Mouse (Mus musculus): ENCODE results near the gene Rorb. TPM values are rescaled to one million over a fixed set of nuclear protein-coding genes. Genes with fewer than 3 reads are reported as not detected.

Rorb gene
- polyA plus RNA-seq, 1 experiment from 2014 or later, result 0.32 TPM

DNA sequence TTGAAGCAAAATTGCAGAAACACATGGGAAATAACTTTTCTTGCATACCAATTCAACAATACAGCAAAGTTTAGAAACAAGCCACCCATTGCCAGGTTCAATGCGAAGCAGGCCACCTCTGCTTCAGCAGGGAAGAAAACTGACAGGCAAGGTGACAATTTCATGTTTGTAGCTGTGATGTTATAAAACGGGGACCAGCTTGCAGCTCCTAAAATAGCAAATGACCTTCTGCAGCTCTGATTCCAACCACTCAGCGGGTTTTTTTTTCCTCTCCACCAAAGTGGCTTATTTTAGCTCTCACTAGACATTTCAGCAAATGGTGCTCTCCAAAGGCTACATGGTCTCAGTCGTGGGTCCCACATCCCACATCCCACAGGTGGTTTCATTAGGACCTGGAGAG is 143.7 kb downstream of the Rorb start:
- WGBS, result 64% methylated on average over 4 of the region's 4 CpGs

GRCm38 (mm10) chr19:18959862-18960261 is 151.1 kb downstream of the Rorb start:
- 14% methylated on average over 3 of the region's 3 CpGs for WGBS
- Histone ChIP-seq H3K27ac (ENCODE audit: low read length) (no peak overlapping the region), H3K9ac (replicated peaks; ENCODE audit: low read length) (no peak overlapping the region)

More for the DNA sequence above, 143.7 kb downstream of the Rorb start:
- H3K36me3 ChIP-seq (ENCODE audit: insufficient read depth, low read length), result no peaks in the 10 kb centered on the region
- H3K9ac ChIP-seq (replicated peaks; ENCODE audit: low read length), result no peak overlapping the region
- H3K27me3 ChIP-seq (ENCODE audit: insufficient read depth, low read length), result no peaks in the 10 kb centered on the region
- H3K4me1 ChIP-seq (ENCODE audit: insufficient read depth, low read length), result no peaks in the 10 kb centered on the region
- no peak overlapping the region for H3K4me3 ChIP-seq (ENCODE audit: low read length)
- no peak for ATAC-seq (ENCODE audit: low FRiP score, low TSS enrichment)
- no peak overlapping the region for H3K27ac ChIP-seq (ENCODE audit: low read length)
- no peaks in the 10 kb centered on the region for H3K9me3 ChIP-seq (ENCODE audit: low read length)
- no peak overlapping the region for H3K4me2 ChIP-seq (replicated peaks; ENCODE audit: low read depth, low read length)

GRCm38 (mm10) chr19:18952806-18953205 is 158.2 kb downstream of the Rorb start:
- H3K27me3 ChIP-seq (ENCODE audit: insufficient read depth, low read length), result no peaks in the 10 kb centered on the region
- no peaks in the 10 kb centered on the region for H3K36me3 ChIP-seq (ENCODE audit: insufficient read depth, low read length)
- no peak overlapping the region for H3K4me2 ChIP-seq (replicated peaks; ENCODE audit: low read depth, low read length)
- H3K9me3 ChIP-seq (ENCODE audit: low read length), result no peaks in the 10 kb centered on the region
- H3K4me1 ChIP-seq (ENCODE audit: insufficient read depth, low read length), result no peaks in the 10 kb centered on the region
- H3K4me3 ChIP-seq (ENCODE audit: low read length), result no peak overlapping the region
- H3K27ac ChIP-seq (ENCODE audit: low read length), result no peak overlapping the region
- no peak overlapping the region for H3K9ac ChIP-seq (replicated peaks; ENCODE audit: low read length)
- WGBS, result 54% methylated on average over 3 of the region's 3 CpGs
- ATAC-seq (ENCODE audit: low FRiP score, low TSS enrichment), result no peak

More at GRCm38 (mm10) chr19:18959862-18960261, 151.1 kb downstream of the Rorb start:
- no peak overlapping the region for H3K4me2 ChIP-seq (replicated peaks; ENCODE audit: low read depth, low read length)
- no peaks in the 10 kb centered on the region for H3K27me3 ChIP-seq (ENCODE audit: insufficient read depth, low read length)
- no peak overlapping the region for H3K4me3 ChIP-seq (ENCODE audit: low read length)
- H3K4me1 ChIP-seq (ENCODE audit: insufficient read depth, low read length), result no peaks in the 10 kb centered on the region
- H3K9me3 ChIP-seq (ENCODE audit: low read length), result no peaks in the 10 kb centered on the region
- no peak for ATAC-seq (ENCODE audit: low FRiP score, low TSS enrichment)
- H3K36me3 ChIP-seq (ENCODE audit: insufficient read depth, low read length), result no peaks in the 10 kb centered on the region

- WGBS, result 67% methylated on average over 3 of the region's 3 CpGs
Measured at GRCm38 (mm10) chr19:18947193-18947592, 163.8 kb downstream of the Rorb start.

GRCm38 (mm10) chr19:18945265-18945664 is 165.7 kb downstream of the Rorb start:
- Histone ChIP-seq H3K36me3 (ENCODE audit: insufficient read depth, low read length) (no peaks in the 10 kb centered on the region), H3K27me3 (ENCODE audit: insufficient read depth, low read length) (no peaks in the 10 kb centered on the region), H3K4me2 (replicated peaks; ENCODE audit: low read depth, low read length) (no peak overlapping the region), H3K27ac (ENCODE audit: low read length) (no peak overlapping the region), H3K9me3 (ENCODE audit: low read length) (no peaks in the 10 kb centered on the region), H3K4me1 (ENCODE audit: insufficient read depth, low read length) (no peaks in the 10 kb centered on the region), H3K4me3 (ENCODE audit: low read length) (no peak overlapping the region), H3K9ac (replicated peaks; ENCODE audit: low read length) (no peak overlapping the region)
- 91% methylated on average over 3 of the region's 3 CpGs for WGBS
- no peak for ATAC-seq (ENCODE audit: low FRiP score, low TSS enrichment)

More at GRCm38 (mm10) chr19:18947193-18947592, 163.8 kb downstream of the Rorb start:
- H3K27me3 ChIP-seq (ENCODE audit: insufficient read depth, low read length), result no peaks in the 10 kb centered on the region
- no peaks in the 10 kb centered on the region for H3K9me3 ChIP-seq (ENCODE audit: low read length)
- H3K27ac ChIP-seq (ENCODE audit: low read length), result no peak overlapping the region
- H3K4me2 ChIP-seq (replicated peaks; ENCODE audit: low read depth, low read length), result no peak overlapping the region
- H3K9ac ChIP-seq (replicated peaks; ENCODE audit: low read length), result no peak overlapping the region
- no peak overlapping the region for H3K4me3 ChIP-seq (ENCODE audit: low read length)
- no peaks in the 10 kb centered on the region for H3K4me1 ChIP-seq (ENCODE audit: insufficient read depth, low read length)
- no peak for ATAC-seq (ENCODE audit: low FRiP score, low TSS enrichment)
- H3K36me3 ChIP-seq (ENCODE audit: insufficient read depth, low read length), result no peaks in the 10 kb centered on the region

DNA sequence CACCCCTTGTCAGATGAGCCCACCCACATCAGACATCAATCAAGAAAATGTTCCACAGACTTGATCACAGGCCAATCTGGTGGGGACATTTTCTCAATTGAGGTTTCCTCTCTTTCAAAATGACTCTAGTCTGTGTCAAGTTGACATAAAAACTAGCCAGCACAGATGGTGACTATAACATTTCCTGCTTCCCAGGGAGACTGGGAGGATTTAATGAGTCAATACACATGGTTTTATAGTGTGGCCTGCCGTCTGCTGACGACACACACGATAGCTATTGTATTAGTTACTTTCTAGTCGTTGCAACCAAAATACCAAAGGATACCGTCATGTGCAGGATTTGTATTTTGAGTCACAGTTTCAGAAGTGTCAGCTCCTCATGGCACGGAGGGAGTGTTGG is 169.6 kb downstream of the Rorb start:
- Histone ChIP-seq H3K4me1 (ENCODE audit: insufficient read depth, low read length) (no peaks in the 10 kb centered on the region), H3K36me3 (ENCODE audit: insufficient read depth, low read length) (no peaks in the 10 kb centered on the region), H3K9ac (replicated peaks; ENCODE audit: low read length) (no peak overlapping the region), H3K9me3 (ENCODE audit: low read length) (no peaks in the 10 kb centered on the region), H3K27me3 (ENCODE audit: insufficient read depth, low read length) (no peaks in the 10 kb centered on the region), H3K27ac (ENCODE audit: low read length) (no peak overlapping the region), H3K4me2 (replicated peaks; ENCODE audit: low read depth, low read length) (no peak overlapping the region), H3K4me3 (ENCODE audit: low read length) (no peak overlapping the region)
- WGBS, result 79% methylated on average over 6 of the region's 6 CpGs
- ATAC-seq (ENCODE audit: low FRiP score, low TSS enrichment), result no peak

DNA sequence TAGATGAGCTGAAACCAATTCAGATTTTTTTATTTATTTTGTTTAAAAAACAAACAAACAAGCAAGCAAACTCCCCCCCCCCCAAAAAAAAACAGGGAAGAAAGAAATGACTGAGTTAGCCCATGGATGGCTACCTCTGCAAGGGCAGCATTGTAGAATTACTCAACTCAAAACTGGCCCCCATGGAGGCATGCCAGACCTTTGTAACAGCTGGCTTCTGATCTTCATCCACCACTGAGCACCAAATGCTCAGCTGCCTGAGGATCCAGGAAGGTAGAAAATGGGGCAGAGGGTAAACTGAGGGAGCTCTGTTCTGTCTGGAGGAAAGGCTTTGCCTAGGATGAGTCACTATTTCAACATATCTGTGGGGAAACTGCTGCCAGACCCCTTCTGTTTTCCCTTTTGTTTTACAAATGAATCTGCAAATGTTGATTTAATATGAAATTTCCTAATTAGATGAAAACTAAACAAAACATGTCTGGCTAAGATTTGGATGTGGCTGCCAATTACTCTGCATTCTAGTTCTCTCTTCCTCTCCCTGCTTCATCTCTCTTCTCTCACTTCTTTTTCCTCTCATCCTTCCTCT is 199.1 kb downstream of the Rorb start:
- no peak overlapping the region for H3K4me3 ChIP-seq (ENCODE audit: low read length)
- H3K9ac ChIP-seq (replicated peaks; ENCODE audit: low read length), result no peak overlapping the region
- H3K27ac ChIP-seq (ENCODE audit: low read length), result no peak overlapping the region
- no peaks in the 10 kb centered on the region for H3K36me3 ChIP-seq (ENCODE audit: insufficient read depth, low read length)
- H3K4me2 ChIP-seq (replicated peaks; ENCODE audit: low read depth, low read length), result no peak overlapping the region
- no peaks in the 10 kb centered on the region for H3K9me3 ChIP-seq (ENCODE audit: low read length)
- ATAC-seq (ENCODE audit: low FRiP score, low TSS enrichment), result no peak
- no peaks in the 10 kb centered on the region for H3K27me3 ChIP-seq (ENCODE audit: insufficient read depth, low read length)
- no peaks in the 10 kb centered on the region for H3K4me1 ChIP-seq (ENCODE audit: insufficient read depth, low read length)

- Histone ChIP-seq H3K4me1 (ENCODE audit: insufficient read depth, low read length) (no peaks in the 10 kb centered on the region), H3K36me3 (ENCODE audit: insufficient read depth, low read length) (no peaks in the 10 kb centered on the region), H3K9me3 (ENCODE audit: low read length) (no peaks in the 10 kb centered on the region), H3K4me2 (replicated peaks; ENCODE audit: low read depth, low read length) (no peak overlapping the region), H3K4me3 (ENCODE audit: low read length) (no peak overlapping the region), H3K27ac (ENCODE audit: low read length) (no peak overlapping the region), H3K9ac (replicated peaks; ENCODE audit: low read length) (no peak overlapping the region), H3K27me3 (ENCODE audit: insufficient read depth, low read length) (no peaks in the 10 kb centered on the region)
- no peak for ATAC-seq (ENCODE audit: low FRiP score, low TSS enrichment)
- WGBS, result 66% methylated on average over 3 of the region's 3 CpGs
Measured at GRCm38 (mm10) chr19:18909641-18910040, 201.4 kb downstream of the Rorb start.

DNA sequence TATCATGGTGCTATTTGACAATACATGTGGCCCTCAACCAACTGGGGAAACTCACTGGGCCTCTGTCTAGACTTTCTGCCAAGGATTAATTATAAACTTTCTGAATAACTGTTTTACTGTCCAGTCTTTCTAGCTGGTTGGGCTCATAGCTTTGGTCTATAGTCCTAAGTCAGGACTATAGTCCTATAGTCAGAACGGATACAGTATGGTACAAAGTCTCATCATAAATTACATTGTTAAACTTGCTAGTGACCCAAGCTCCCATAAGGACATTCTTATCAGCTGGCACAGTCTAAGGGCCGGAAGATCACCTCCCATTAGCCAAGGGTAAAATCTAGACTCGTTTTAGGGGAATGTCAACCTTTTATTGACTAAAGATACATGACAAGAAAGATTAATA is 205.5 kb downstream of the Rorb start:
- WGBS, result 41% methylated on average over 3 of the region's 3 CpGs
- no peak for ATAC-seq (ENCODE audit: low FRiP score, low TSS enrichment)
- H3K9me3 ChIP-seq (ENCODE audit: low read length), result no peaks in the 10 kb centered on the region

DNA sequence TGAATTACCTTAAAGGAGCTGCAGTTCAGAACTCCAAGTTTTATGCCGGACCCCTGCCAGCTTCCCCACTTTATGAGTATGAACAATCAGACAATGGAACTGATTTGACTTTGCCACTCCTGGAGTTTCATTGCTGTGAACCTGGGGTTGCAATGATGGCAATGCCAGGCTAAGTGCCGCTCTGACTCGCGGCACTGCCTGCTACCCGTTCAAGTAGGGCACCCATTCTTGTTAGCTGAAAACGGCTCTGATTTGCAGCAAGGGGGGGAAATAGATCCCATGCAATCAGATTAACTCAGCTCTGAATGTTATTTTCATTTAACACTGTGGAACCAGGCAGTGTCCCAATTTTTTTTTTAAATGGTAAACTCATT is 208.3 kb downstream of the Rorb start:
- H3K4me1 ChIP-seq (ENCODE audit: insufficient read depth, low read length), result peaks cover 9% of the 10 kb centered on the region
- ATAC-seq (ENCODE audit: low FRiP score, low TSS enrichment), result no peak
- H3K27me3 ChIP-seq (ENCODE audit: insufficient read depth, low read length), result no peaks in the 10 kb centered on the region
- H3K36me3 ChIP-seq (ENCODE audit: insufficient read depth, low read length), result no peaks in the 10 kb centered on the region
- no peak overlapping the region for H3K27ac ChIP-seq (ENCODE audit: low read length)
- H3K9me3 ChIP-seq (ENCODE audit: low read length), result no peaks in the 10 kb centered on the region
- peak overlapping the region; percentile 47 for H3K4me2 ChIP-seq (replicated peaks; ENCODE audit: low read depth, low read length)
- no peak overlapping the region for H3K9ac ChIP-seq (replicated peaks; ENCODE audit: low read length)
- peak overlapping the region; percentile 15; the same call in 1 of the 2 replicates for H3K4me3 ChIP-seq (ENCODE audit: low read length)
- WGBS, result 17% methylated on average over 6 of the region's 6 CpGs

More for the DNA sequence above, 205.5 kb downstream of the Rorb start:
- no peak overlapping the region for H3K27ac ChIP-seq (ENCODE audit: low read length)
- H3K27me3 ChIP-seq (ENCODE audit: insufficient read depth, low read length), result no peaks in the 10 kb centered on the region
- H3K4me2 ChIP-seq (replicated peaks; ENCODE audit: low read depth, low read length), result no peak overlapping the region
- no peak overlapping the region for H3K9ac ChIP-seq (replicated peaks; ENCODE audit: low read length)
- H3K36me3 ChIP-seq (ENCODE audit: insufficient read depth, low read length), result no peaks in the 10 kb centered on the region
- H3K4me3 ChIP-seq (ENCODE audit: low read length), result no peak overlapping the region
- H3K4me1 ChIP-seq (ENCODE audit: insufficient read depth, low read length), result peaks cover 9% of the 10 kb centered on the region

All from kidney, embryonic 16.5 days (tissue).